Mouse (Mus musculus) B cell, adult 2 months (primary cell): Measurements from ENCODE around the gene Trim3.

Experiments used
- DNase-seq, 2 experiments: peaks; one replicate each; pipeline ENCODE4 v3.0.0; 2022

The Trim3 gene

GRCm38 (mm10) chr7:105602860-105603623, 30.3 kb downstream of the Trim3 start:
- peak; percentile 66 to 68 for DNase-seq

GRCm38 (mm10) chr7:105590097-105590496, 43.3 kb downstream of the Trim3 start:
- DNase-seq = no peak

- DNase-seq = no peak
These were observed 45.0 kb downstream of the Trim3 start for GRCm38 (mm10) chr7:105588325-105588912.

- DNase-seq = no peak
These were observed 51.4 kb downstream of the Trim3 start for GRCm38 (mm10) chr7:105581959-105582358.

- peak; percentile 72 to 75 for DNase-seq
These were observed 52.2 kb downstream of the Trim3 start, which contains the start of gene Apbb1 for GRCm38 (mm10) chr7:105581094-105581703. Gene Apbb1, minus strand, starts transcription at chr7:105581653.

GRCm38 (mm10) chr7:105580627-105581089, 52.7 kb downstream of the Trim3 start:
- DNase-seq = no peak

- no peak for DNase-seq
These were observed 54.9 kb downstream of the Trim3 start for GRCm38 (mm10) chr7:105578481-105578880.

GRCm38 (mm10) chr7:105577377-105577871, 55.9 kb downstream of the Trim3 start:
- DNase-seq = no peak

GRCm38 (mm10) chr7:105576166-105576748, 57.1 kb downstream of the Trim3 start:
- no peak for DNase-seq

GRCm38 (mm10) chr7:105574537-105574936, 58.8 kb downstream of the Trim3 start:
- no peak for DNase-seq

- DNase-seq = no peak
These were observed 60.4 kb downstream of the Trim3 start for GRCm38 (mm10) chr7:105572949-105573348.

GRCm38 (mm10) chr7:105570756-105571155, 62.6 kb downstream of the Trim3 start:
- DNase-seq = no peak

- no peak for DNase-seq
These were observed 63.6 kb downstream of the Trim3 start for GRCm38 (mm10) chr7:105569512-105570496.

- DNase-seq = no peak
These were observed 64.3 kb downstream of the Trim3 start for GRCm38 (mm10) chr7:105568988-105569471.

- DNase-seq = no peak
These were observed 64.8 kb downstream of the Trim3 start for GRCm38 (mm10) chr7:105568583-105568982.

GRCm38 (mm10) chr7:105565071-105565836, 68.1 kb downstream of the Trim3 start:
- no peak for DNase-seq

- no peak for DNase-seq
These were observed 70.0 kb downstream of the Trim3 start for GRCm38 (mm10) chr7:105563367-105563766.

- DNase-seq = no peak
These were observed 71.1 kb downstream of the Trim3 start for GRCm38 (mm10) chr7:105562317-105562716.

- DNase-seq = no peak
These were observed 74.4 kb downstream of the Trim3 start for GRCm38 (mm10) chr7:105559016-105559415.

GRCm38 (mm10) chr7:105557671-105558070, 75.7 kb downstream of the Trim3 start:
- no peak for DNase-seq

GRCm38 (mm10) chr7:105556406-105556805, 77.0 kb downstream of the Trim3 start:
- DNase-seq = no peak
